Mouse (Mus musculus): ENCODE results near the gene Cd2ap. TPM values are rescaled to one million over a fixed set of nuclear protein-coding genes. Genes with fewer than 3 reads are reported as not detected.

The Cd2ap gene
- 19.3 and 20.1 TPM in 2 replicates for polyA plus RNA-seq (2012; rRNA removed)

DNA sequence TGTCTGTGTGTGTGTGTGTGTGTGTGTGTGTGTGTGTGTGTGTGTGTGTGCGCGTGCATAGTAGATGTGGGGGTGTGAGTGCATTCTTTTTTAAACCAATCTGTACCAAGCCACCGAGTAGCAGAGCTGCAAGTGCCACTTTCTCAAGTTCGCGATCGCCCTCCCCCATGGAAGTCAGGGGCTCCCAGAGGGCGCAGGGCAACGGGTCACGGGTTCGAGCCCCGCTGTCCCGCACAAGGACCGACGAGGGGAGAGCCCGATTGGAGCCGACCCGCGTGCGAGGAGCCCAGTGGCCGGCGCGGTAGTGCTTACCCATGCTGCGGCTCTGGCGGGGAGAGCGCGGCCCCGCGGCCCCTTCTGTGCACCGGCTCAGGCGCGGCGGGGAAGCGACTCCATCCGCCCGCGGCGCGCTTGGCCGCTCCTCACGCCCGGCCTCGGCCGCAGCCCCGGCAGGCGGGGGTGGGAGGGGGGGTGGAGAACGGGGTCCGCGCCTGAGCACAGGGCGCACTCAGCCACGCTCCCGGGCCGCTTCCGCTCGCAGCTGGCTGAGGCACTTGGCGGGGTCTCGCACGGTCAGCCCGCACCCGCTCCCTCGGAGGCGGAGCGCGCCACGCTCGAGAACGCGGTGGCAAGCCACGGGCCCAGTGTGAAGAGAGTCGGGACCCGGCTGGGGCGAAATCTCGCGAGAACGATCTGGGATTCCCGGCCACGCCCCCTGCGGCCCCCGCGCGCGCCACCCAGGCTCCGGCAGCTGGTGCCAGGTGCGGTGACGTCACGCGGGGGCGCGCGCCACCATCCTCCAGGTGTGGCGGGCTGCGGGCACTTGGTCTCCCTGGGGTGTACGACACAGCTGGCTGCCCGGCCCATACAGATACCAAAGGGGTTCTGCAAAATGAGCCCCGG, at the start of gene Cd2ap:
Gene Cd2ap, minus strand, starts transcription at position 665 of the 903 bp plus-strand sequence.
- peak within 1 kb of the TSS; percentile 91 for H3K4me3 ChIP-seq (replicated peaks; ENCODE audit: insufficient read depth, low read depth, low read length)
- peak; percentile 84 for TF ChIP-seq POLR2A (IDR thresholded peaks at IDR 0.05; ENCODE audit: borderline replicate concordance, insufficient read depth, low read length)
- TF ChIP-seq CTCF (IDR thresholded peaks at IDR 0.05; ENCODE audit: borderline replicate concordance, insufficient read depth, low read depth, low read length) = no peak
- H3K27me3 ChIP-seq (ENCODE audit: control insufficient read depth, insufficient read depth, low read length) = no peaks in the 10 kb centered on the region
- DNase-seq = peak; percentile 93 to 96
- no peaks in the 10 kb centered on the region for H3K4me1 ChIP-seq (ENCODE audit: control insufficient read depth, insufficient read depth, low read length)
- WGBS = under 1% methylated on average over 84 of the region's 94 CpGs
- peak within 1 kb of the TSS; percentile 83 for H3K27ac ChIP-seq (ENCODE audit: insufficient read depth, low read length)

DNA sequence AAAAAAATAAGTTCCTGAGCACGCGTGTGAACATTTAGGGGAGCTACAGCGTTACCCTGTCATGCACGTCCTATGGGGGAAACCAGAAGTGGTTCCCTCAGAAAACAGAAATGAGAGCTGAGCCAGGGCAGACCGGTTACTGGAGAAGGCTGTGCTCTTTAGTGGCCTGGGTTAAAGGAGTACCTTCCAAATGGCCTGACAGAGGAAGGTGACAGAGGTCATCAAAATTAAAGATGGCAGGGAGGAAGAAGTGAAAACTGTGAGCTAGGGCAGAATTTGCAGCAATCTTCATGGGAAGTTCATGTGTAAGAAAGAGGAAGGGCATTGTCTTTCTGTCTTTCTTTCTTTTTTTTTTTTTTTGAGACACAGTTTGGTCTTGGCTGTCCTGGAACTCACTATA, 48.3 kb upstream of the Cd2ap start:
- WGBS = 90% methylated on average over 5 of the region's 5 CpGs
- Histone ChIP-seq H3K27me3 (ENCODE audit: control insufficient read depth, insufficient read depth, low read length) (no peaks in the 10 kb centered on the region), H3K4me3 (replicated peaks; ENCODE audit: insufficient read depth, low read depth, low read length) (no peak overlapping the region), H3K27ac (ENCODE audit: insufficient read depth, low read length) (no peak overlapping the region), H3K4me1 (ENCODE audit: control insufficient read depth, insufficient read depth, low read length) (no peaks in the 10 kb centered on the region)
- no peak for DNase-seq
- TF ChIP-seq CTCF (IDR thresholded peaks at IDR 0.05; ENCODE audit: borderline replicate concordance, insufficient read depth, low read depth, low read length) (no peak), POLR2A (IDR thresholded peaks at IDR 0.05; ENCODE audit: borderline replicate concordance, insufficient read depth, low read length) (no peak)

DNA sequence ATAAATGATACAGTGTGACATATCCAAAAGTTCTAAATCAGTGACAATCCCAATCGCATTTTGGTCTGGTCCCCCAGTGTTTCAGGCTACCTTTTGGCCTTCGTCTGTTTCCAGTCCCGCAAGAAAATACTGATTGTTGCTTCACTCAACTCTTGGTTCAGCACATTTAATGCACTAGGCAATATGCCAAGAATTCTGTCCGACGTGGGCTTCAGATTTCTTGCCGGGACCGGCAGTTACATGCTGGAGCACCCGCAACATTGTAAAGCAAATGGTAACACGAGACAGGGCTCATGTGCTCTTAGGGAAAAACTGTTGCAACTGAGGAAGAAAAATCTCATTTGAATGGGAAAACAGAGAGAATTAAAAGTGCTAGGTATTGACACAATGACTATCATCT, 42.3 kb upstream of the Cd2ap start:
- no peak overlapping the region for H3K27ac ChIP-seq (ENCODE audit: insufficient read depth, low read length)
- DNase-seq = no peak
- 27% methylated on average over 9 of the region's 9 CpGs for WGBS
- no peak overlapping the region for H3K4me3 ChIP-seq (replicated peaks; ENCODE audit: insufficient read depth, low read depth, low read length)
- no peaks in the 10 kb centered on the region for H3K27me3 ChIP-seq (ENCODE audit: control insufficient read depth, insufficient read depth, low read length)
- H3K4me1 ChIP-seq (ENCODE audit: control insufficient read depth, insufficient read depth, low read length) = no peaks in the 10 kb centered on the region
- TF ChIP-seq CTCF (IDR thresholded peaks at IDR 0.05; ENCODE audit: borderline replicate concordance, insufficient read depth, low read depth, low read length) = no peak
- no peak for TF ChIP-seq POLR2A (IDR thresholded peaks at IDR 0.05; ENCODE audit: borderline replicate concordance, insufficient read depth, low read length)

DNA sequence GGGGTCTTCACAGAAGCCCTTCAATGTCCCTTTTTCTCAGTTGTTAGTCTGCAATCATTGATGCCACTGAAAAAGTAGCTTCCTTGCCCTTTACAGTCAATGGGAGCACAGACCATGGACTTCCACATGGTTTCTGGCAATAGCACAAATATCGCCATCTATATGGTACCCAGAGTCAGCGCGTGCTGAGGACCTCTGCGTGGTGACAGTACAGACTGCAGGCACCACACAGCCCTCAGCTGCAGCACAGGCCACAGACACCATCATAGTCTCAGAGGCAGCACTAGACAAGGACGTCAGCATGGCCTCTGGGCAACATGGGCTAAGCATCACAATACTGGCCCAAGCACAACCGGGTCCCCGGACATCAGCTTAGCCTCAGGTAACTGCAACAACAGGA, 38.3 kb upstream of the Cd2ap start:
- H3K4me3 ChIP-seq (replicated peaks; ENCODE audit: insufficient read depth, low read depth, low read length) = no peak overlapping the region
- TF ChIP-seq POLR2A (IDR thresholded peaks at IDR 0.05; ENCODE audit: borderline replicate concordance, insufficient read depth, low read length) = no peak
- no peak for TF ChIP-seq CTCF (IDR thresholded peaks at IDR 0.05; ENCODE audit: borderline replicate concordance, insufficient read depth, low read depth, low read length)
- no peak for DNase-seq
- 88% methylated on average over 7 of the region's 7 CpGs for WGBS
- H3K27ac ChIP-seq (ENCODE audit: insufficient read depth, low read length) = no peak overlapping the region
- no peaks in the 10 kb centered on the region for H3K27me3 ChIP-seq (ENCODE audit: control insufficient read depth, insufficient read depth, low read length)
- H3K4me1 ChIP-seq (ENCODE audit: control insufficient read depth, insufficient read depth, low read length) = no peaks in the 10 kb centered on the region

DNA sequence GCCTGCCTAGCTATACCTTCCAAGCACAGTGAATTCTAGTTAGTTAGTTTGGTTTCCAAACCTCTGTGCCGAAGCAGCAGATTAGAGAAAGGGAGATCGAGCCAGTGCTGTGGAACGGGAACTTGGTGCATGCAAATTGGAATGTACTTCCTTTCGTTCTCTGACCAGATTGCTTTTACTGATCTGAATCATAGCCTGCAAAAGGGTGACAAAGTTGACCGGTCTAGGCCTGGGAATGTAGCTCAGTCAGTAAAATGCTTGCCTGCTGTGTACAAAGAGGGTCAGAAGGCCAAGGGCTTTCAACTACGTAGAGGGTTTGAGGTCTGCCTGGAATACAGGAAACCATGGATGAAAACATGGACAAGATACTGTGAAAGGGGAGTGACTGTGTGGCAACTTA, 35.7 kb upstream of the Cd2ap start:
- no peak for DNase-seq
- no peaks in the 10 kb centered on the region for H3K27me3 ChIP-seq (ENCODE audit: control insufficient read depth, insufficient read depth, low read length)
- H3K4me3 ChIP-seq (replicated peaks; ENCODE audit: insufficient read depth, low read depth, low read length) = no peak overlapping the region
- TF ChIP-seq CTCF (IDR thresholded peaks at IDR 0.05; ENCODE audit: borderline replicate concordance, insufficient read depth, low read depth, low read length) = no peak
- no peak for TF ChIP-seq POLR2A (IDR thresholded peaks at IDR 0.05; ENCODE audit: borderline replicate concordance, insufficient read depth, low read length)
- 77% methylated on average over 6 of the region's 6 CpGs for WGBS
- H3K27ac ChIP-seq (ENCODE audit: insufficient read depth, low read length) = no peak overlapping the region
- H3K4me1 ChIP-seq (ENCODE audit: control insufficient read depth, insufficient read depth, low read length) = no peaks in the 10 kb centered on the region

GRCm38 (mm10) chr17:42910476-42910875, 34.0 kb upstream of the Cd2ap start:
- Histone ChIP-seq H3K27ac (ENCODE audit: insufficient read depth, low read length) (no peak overlapping the region), H3K4me1 (ENCODE audit: control insufficient read depth, insufficient read depth, low read length) (no peaks in the 10 kb centered on the region), H3K27me3 (ENCODE audit: control insufficient read depth, insufficient read depth, low read length) (no peaks in the 10 kb centered on the region), H3K4me3 (replicated peaks; ENCODE audit: insufficient read depth, low read depth, low read length) (no peak overlapping the region)
- TF ChIP-seq POLR2A (IDR thresholded peaks at IDR 0.05; ENCODE audit: borderline replicate concordance, insufficient read depth, low read length) (no peak), CTCF (IDR thresholded peaks at IDR 0.05; ENCODE audit: borderline replicate concordance, insufficient read depth, low read depth, low read length) (no peak)
- WGBS = 80% methylated on average over 3 of the region's 3 CpGs
- no peak for DNase-seq

- no peak overlapping the region for H3K27ac ChIP-seq (ENCODE audit: insufficient read depth, low read length)
- no peak for DNase-seq
- H3K27me3 ChIP-seq (ENCODE audit: control insufficient read depth, insufficient read depth, low read length) = no peaks in the 10 kb centered on the region
- TF ChIP-seq POLR2A (IDR thresholded peaks at IDR 0.05; ENCODE audit: borderline replicate concordance, insufficient read depth, low read length) = no peak
- no peaks in the 10 kb centered on the region for H3K4me1 ChIP-seq (ENCODE audit: control insufficient read depth, insufficient read depth, low read length)
- no peak overlapping the region for H3K4me3 ChIP-seq (replicated peaks; ENCODE audit: insufficient read depth, low read depth, low read length)
- WGBS = 84% methylated on average over 9 of the region's 9 CpGs
These were observed 32.9 kb upstream of the Cd2ap start for GRCm38 (mm10) chr17:42909376-42909775.

DNA sequence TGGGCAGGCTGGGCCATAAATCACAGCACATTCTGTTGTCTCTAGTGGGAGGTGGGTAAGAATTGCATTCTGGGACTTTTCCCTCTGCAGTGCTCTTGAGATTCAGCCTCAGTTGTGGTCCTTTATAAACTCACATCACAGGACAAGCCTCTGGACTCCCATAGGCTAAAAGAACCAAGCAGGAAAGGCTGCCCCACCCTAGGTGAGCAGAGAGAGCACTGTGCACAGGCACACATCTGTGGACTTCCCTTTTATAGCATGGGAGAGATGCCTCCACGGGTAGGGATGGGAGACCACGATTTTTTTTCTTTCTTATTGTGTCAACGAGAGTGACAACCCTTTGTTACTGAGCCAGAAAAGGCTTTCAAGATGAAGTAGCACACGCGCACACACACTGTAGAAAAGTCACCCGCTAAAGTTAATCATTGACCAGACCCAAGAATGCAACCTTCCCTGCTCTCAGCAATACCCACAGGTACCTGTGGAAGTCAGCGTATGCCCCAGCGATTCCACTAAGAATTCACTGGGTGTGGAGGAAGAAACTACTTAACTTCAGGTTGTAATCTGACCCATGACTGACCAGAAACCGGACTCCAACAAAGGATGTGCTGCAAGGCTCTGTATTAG, 32.4 kb upstream of the Cd2ap start:
- no peak for TF ChIP-seq CTCF (IDR thresholded peaks at IDR 0.05; ENCODE audit: borderline replicate concordance, insufficient read depth, low read depth, low read length)
- no peak for TF ChIP-seq POLR2A (IDR thresholded peaks at IDR 0.05; ENCODE audit: borderline replicate concordance, insufficient read depth, low read length)
- Histone ChIP-seq H3K4me3 (replicated peaks; ENCODE audit: insufficient read depth, low read depth, low read length) (no peak overlapping the region), H3K27ac (ENCODE audit: insufficient read depth, low read length) (no peak overlapping the region), H3K4me1 (ENCODE audit: control insufficient read depth, insufficient read depth, low read length) (no peaks in the 10 kb centered on the region), H3K27me3 (ENCODE audit: control insufficient read depth, insufficient read depth, low read length) (no peaks in the 10 kb centered on the region)
- WGBS = 72% methylated on average over 9 of the region's 9 CpGs
- no peak for DNase-seq

All from cerebellum, adult 2 months (tissue).